Mouse (Mus musculus) urinary bladder, adult 18-20 months (tissue): Measurements from ENCODE around the gene Kansl2.

Experiments
- DNase-seq, 2 experiments: peaks; one replicate each; pipeline ENCODE4 v3.0.0; 2022; ENCODE audit warnings: low spot score in 2 of 2, mixed read lengths in 2 of 2

Kansl2 gene

DNA sequence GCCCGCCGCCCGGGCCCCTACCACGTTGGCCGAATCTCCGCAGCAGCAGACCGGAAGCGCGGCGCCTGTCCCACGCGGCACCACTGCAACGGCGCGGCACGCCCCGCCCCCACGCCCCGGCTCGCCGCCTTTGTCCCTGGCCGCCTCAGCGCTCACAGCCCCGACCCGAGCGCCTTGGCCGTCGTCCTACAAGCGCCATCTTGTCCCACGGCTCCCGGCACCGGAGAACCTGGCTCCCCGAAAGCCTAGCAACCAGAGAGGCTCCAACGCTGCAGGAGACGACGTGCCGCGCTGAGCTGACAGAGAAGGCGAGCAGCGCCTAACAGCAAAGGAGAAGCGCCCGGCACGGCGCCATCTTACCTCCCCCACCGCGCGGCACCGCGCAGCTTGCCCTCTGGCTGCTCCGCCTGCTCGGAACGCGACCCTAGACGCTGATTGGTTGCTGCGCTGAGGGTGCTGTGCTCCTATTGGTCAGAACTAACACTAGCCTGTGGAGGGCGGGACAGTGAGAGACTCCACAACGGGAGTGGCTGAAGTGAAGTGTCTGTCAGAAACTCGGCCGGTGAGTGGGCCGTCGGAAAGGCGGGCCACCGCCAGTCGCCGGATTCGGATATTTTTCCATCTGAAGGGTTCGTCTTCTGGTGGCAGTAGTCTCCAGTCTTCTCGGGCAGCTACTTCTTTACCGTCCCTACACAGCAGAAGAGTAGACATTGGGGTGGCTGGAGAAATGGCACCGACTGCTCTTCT lies at the start of gene Kansl2:
Gene Kansl2 (minus strand): TSS at position 384 of the 747 bp plus-strand sequence.
- DNase-seq = peak; percentile 90 to 97

DNA sequence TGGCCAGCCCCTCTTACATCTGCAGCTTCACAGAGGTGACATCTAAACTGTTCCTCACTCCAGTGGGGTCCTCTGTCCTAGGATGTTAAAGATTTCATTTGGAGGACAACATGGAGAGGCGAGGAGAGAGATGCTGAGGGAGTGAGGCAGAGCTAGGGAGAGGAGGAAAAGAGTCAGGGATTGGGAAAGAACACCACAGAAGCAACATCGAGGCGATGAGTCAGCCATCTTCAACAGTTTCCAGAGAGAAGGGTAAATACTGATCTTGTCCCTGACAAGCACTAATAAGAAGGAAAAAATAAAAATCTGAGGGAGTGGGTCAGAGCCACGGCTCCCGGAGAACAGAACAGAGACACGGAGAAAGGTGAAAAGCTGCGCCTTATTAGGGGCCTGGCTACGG lies 48.9 kb upstream of the Kansl2 start:
- DNase-seq = no peak

DNA sequence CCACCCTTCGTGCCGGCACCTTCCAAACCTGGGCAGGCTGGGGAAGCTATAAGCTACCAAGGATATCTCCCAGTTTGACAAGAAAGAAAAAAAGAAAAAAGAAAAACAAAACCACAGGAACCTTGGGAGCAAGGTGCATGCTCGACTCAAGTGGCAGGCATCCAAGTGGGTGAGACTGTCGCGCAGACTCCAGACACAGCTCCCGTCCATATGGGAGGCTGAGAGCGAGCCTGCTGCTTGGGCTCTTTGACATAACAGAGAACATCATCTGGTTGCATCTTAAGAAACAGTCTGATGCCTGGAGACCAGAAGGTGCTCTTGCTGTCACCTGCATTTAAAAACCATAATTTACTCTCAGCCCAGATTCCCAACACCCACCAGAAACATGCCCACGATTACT lies 48.3 kb upstream of the Kansl2 start:
- no peak for DNase-seq

DNA sequence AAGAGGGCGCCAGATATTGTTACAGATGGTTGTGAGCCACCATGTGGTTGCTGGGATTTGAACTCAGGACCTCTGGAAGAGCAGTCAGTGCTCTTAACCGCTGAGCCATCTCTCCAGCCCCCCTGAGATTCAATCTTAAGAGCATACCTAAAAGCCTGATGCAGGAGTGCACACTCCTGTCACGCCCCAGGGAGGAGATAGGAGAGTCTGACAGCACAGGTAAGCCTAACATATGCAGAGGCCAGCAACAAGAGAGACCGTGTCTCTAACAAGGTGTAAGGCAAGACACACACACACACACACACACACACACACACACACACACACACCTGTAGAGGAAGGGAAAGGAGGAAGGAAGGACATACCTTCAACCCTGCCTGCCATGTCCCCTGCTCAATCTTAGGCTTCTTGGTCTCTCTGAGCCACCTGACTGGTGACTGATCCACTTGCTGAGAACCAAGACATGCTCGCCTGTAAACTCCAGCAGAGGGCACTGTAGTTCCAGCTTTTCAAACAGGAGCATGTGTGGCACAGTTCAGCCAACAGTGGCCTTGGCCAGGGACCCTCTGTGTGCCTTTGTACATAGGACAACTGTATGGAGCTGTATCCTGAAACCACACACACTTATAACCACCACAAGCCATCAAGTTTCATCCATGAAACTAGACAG lies 45.9 kb upstream of the Kansl2 start:
- DNase-seq = peak; percentile 57 to 58

DNA sequence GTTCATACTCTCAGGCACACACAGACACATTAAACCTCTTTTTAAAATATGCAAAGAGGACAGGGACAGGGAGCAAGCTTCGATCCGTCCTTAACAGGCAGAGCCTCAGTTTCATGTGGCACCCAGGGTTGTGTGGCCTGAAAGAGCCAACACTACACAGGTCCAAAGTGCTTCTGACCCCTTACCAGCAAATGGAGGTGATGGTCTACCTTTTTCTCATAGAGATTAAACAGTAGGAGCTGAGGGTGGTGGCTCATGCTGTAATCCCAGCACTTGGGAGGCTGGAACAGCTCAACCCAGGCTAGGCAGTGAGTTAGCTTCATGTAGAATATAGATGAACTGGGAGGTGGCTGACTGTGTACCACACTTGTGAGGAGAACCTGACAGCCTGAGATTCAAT lies 45.2 kb upstream of the Kansl2 start:
- DNase-seq = no peak

DNA sequence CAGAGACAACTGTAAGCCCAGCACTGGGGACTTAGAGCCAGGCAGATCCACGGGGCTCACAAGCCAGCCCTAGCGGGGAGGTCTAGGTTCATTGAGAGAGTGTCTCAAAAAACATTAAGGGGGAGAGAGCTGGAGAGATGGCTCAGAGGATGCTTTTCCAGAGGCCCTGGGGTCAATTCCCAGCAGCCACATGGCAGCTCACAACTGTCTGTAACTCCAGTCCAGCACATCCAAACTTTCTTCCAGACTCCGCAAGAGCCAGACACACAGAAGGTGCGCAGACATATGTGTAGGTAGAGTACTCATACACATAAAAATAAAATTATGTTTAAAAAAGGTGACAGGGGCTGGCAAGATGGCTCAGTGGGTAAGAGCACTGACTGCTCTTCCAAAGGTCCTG lies 39.2 kb upstream of the Kansl2 start:
- DNase-seq = no peak

DNA sequence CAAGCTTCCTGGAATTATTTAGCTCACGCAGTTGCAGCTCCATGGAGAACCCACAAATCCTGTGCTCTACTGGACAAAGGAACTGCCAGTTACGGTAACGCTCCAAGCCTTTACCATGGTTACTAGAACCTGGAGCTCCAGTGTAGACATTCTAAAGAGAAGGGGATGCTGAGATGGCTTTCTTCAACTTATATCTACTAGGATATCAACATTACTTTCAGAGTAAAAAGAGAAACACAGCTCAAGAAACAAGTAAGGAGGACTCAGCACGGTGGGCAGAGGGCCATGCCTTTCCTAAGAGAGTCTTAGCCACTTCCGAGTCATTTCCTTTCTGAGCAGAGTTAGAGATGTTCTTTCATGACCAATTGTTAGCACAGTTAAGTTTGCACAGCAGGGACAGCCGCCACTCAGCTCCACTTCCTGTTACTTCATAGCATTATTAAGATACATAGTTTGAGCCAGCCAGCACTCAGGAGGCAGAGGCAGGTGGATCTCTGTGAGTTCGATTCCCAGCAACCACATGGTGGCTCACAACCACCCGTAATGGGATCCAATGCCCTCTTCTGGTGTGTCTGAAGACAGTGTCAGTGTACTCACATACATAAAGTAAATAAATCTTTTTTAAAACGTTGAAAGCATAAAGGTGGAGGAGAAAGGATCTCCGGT lies 36.9 kb upstream of the Kansl2 start, which contains the start of the genes Ccnt1 and 4930415O20Rik:
Gene Ccnt1 (minus strand): TSS at position 51 of the 666 bp plus-strand sequence.
Gene 4930415O20Rik (plus strand): TSS at position 132 of the 666 bp plus-strand sequence.
- no peak for DNase-seq

DNA sequence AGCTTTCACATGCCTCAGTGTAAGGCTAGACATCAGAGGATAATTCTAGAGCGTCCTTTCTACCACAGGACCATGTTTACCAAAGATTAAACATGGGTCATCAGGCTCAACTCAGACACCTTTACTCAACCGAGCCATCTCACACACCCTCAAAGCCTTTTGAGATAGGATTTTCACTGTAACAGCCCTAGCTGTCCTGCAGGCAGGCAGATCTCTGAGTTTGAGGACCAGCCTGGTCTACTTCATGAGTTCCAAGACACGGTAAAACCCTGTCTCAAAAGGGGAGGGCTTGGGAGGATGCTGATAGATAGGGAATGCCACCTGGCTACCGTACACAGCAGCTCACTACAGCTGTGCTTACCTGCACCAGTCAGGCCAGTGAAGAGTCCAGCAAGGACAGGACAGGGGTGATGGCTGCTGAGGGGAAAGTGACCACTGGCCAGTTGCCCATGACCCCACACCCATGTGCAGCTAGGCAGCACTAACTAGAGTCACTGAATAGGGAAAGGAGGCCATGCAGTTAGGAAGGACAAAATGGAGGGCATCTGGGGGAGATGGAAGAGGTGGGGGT lies 35.8 kb upstream of the Kansl2 start:
- DNase-seq = no peak

DNA sequence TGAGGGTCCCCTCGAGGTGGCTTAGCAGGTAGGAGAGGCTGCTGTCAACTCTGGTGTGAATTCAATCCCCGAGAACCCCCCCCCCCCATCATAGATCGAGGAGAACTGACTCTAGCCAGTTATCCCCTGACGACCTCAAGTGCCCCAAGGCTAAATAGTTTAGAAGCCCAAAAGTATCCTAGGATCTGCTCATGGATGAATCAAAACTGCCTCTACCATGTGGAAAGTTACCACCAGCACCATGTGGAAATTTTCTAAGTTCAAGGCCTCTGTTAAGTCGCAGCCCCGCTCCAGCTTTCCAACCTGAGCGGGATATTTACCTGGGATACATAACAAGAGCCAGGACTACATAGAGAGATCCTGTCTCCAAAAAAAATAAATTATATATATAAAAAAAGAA lies 35.2 kb upstream of the Kansl2 start:
- DNase-seq = no peak

DNA sequence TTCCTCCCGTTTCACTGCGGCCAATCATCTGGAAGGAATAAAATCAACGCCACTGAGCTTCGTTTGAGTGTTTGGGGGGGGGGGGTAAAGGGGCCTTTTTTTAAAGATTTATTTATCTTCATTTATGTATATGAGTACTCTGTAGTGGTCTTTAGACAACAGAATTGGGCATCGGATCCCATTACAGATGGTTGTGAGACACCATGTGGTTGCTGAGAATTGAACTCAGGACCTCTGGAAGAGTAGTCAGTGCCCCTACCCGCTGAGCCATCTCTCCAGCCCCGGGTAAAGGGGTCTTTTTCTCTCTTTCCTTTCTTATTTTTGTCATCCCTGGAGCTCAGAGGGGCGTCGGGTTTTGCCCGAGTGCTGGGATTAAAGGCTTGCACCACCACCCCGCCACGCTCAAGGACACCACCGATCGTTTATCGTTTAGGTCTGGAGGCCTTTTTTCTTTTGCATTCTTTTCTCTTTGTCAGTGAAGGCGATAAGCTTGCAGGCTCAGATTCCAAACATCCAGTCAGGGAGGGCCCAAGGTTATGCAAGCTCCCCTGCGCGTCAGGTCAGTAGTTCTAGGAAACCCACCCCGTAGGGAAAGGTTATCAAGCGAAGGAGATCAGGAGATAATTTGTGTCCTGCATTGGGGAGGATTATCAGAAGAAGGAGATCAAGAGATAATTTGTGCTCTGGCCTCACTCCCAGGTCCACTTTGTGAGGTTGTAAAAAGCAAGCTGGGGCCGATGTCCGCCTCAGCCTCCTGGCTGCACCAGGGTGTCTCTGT lies 34.4 kb upstream of the Kansl2 start:
- DNase-seq = peak in 1 of 2 experiments; percentile 23

DNA sequence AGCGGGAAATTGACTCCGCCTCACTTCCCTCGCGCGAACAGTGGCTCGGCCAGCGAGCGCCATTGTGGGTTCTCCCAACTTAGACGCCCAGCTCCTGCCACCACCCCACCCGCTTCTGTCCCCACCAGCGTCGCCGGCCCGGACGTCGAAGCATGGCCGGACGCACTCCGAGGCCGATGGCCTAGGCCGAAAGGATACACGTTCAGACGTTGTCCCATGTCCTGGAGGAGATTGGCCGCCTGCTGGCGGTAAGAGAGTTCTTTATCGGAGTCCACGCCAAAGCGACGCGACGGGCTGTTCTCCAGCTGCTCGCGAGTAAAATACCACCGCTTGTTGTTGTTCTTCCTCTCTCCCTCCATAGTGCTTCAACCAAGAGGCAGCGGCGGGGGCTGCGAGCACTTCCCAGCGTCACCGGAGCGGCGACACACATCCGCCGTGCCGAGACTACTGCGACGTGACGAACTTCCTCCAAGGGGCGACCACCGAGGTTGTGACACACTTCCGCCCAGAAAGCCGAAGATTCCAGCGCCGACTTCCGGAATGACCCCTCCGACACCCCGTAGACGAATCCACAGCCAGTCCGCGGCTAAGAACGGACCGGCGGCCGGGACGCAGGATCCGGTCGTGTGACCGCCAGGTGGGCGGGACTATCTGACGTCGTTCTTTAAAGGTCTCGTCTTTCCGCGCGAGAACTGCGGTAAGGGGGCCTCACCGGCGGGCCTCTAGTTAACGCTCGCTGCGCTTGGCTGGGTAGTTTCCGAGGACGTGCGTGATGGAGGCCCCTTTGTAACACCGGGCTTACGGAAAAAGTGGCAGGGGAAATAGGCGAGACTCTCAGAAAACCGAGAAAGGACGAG lies 33.4 kb upstream of the Kansl2 start:
- peak; percentile 98 to 100 for DNase-seq

DNA sequence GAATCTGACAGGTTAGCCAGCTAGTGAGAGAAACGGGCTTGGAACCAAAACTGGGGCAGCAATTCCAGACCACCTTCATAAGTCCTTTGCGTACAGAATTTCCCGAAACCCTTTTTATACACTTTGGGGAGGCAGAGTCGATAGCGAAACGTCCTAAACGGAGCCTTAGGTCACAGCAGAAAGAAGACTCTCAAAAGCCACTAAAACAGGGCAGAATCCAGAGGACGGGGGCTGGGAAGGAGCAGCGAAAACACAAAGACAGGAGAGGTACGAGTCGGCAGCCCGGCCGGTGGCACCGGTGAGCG lies 32.9 kb upstream of the Kansl2 start:
- DNase-seq = no peak

DNA sequence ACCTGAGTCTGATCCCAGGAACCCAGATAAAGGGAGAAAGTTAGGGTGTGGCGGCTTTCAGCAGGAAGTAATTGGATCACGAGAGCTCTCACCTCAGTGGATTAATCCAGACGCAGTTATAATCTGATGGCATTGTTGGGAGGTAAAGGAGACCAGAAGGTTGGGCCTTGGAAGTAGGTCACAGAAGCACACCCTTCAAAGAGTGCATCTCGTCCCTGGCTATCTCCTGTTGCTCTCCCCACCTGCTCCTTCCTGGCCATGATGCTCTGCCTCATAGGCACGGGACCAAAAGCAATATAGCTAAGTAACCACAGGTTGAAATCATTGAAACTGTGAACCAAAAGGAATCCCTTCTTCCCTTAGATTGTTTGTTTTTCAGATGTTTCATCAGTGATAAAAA lies 23.1 kb upstream of the Kansl2 start:
- DNase-seq = no peak

DNA sequence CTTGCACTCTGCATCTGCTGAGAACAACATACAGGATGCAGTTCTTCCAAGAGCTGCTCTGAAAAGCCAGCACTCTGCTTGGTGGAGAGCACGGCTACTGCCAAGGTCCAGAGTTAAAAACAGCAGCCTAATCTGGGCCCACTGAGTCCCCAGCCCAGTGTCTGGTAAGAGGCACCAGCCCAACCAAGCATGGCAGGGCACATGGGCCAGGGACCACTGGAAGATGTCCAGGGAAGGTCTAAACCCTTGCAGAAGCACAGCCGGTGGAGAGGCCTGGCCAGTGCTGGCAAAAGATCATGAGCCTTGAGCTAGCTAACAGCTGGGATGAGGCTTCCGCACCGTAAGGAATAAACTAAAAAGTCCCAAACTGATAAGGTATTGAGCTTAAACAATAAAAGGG lies 21.8 kb upstream of the Kansl2 start:
- no peak for DNase-seq

DNA sequence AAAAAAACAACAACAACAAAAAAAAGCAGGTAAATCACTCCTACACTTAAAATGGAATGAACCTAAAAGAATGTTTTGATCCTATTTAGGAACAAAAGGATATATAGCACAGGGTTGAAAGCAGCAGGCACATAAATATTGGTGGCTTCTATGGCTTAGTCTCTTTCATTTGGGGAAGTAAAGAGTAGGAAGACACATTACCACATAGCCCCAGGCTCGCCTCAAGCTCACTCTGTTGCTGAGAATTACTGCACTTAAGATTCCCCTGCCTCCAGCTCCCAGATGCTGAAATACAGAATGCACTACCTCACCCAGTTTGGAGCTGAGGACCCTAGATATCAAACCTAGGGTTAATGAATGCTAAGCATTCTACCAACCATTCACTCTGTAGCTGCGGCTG lies 18.7 kb upstream of the Kansl2 start:
- no peak for DNase-seq

DNA sequence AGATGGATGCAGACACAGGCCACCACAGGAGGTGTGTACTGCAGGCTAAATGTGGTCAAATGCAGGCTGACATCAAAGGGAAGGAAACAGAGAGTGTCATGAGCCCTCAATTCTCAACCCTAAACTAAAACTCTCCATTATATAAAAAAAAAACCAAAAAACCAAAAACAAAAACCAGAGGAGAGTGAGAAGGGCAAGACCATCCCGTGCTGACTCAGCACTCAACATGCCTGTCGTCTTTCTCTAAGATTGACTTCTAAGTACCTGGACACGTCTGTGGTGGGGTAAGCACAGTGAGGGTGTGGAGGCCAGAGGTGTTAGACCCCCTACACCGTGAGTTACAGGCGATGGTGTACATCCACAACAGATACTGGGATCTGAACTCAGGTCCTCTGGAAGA lies 12.8 kb upstream of the Kansl2 start:
- DNase-seq = no peak

DNA sequence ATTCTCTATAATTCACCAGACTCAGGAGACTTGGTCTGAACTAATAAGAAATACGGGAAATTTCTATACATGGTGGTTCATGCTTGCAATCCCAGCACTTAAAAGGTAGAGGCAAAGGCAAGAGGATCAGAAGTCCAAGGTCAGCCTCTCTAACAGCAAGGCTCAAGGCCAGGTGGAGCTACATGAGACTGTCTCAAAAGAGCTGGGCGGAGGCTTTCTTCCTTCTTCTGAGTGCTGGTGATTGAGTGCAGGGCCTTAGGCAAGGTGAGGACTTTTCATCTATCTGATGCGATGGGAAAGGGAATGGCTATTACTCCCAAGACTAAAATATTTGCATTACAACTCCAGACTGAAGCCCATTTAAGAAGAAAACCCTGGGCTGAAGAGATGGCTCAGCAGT lies 11.1 kb upstream of the Kansl2 start:
- DNase-seq = no peak

DNA sequence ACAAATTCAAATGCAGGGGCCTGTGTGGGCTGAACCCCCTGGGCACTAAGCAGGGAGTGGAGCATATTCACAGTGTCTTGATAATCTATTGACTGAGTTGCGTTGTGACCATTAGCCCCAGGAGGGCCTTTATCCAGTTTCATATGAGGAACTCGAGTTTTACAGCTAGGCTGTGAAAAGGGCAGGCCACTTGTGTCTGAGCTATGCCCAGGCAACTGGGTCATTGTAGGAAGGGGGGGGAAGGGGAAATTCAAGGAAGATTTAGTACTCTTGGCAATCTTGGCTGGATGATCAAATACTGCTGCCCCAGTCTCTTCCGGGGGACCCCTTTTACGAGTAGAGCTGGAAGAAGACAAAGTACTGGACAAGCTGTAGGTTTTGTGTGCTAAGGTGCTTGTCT lies 9.3 kb upstream of the Kansl2 start:
- no peak for DNase-seq

DNA sequence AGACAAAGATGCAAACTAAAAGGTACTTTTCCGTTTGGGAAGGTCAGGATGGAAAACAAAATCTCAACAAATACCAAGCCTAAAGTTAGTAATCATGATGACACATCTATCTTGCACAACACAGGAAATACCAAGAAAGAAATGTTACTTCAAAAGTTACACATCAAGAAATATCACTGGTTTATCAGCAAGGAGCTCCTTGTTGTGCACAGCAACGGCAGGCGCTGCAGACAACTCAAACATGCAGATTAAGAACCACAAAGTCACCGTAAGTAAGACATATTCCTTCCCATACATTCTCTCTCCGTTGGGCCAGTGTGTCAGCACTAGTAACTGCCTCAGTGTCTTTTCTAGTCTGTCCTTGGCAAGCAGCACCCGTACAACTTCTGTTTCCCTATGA lies 7.0 kb upstream of the Kansl2 start:
- DNase-seq = no peak

DNA sequence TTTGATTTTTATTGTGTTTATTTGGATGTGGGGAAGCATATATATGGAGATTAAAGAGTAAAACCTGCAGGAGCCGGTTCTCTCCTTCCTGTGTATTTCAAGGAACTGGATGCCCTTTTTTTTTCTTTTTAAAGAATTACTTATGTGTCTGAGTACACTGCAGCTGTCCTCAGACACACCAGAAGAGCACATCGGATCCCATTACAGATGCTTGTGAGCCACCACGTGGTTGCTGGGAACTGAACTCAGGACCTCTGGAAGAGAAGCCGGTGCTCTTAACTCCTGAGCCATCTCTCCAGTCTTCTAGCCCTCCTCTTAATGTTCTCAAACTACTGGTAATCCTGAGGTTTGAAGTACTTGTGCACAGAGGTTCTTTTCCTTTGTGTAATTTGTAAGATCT lies 3.9 kb upstream of the Kansl2 start:
- no peak for DNase-seq
